Mouse (Mus musculus) liver, embryonic 11.5 days (tissue): ENCODE results near the gene Ism1. TPM values are rescaled to one million over a fixed set of nuclear protein-coding genes. Genes with fewer than 3 reads are reported as not detected.

Experiments
- ATAC-seq: fragments of 200-750 bp; cut with Nextera tagmentation; replicated peaks from 2 replicates; pipeline ENCODE4 v1.8.0; 2017; ENCODE audit warnings: moderate number of reproducible peaks, mild to moderate bottlenecking, moderate TSS enrichment, moderate library complexity; ENCODE audit not compliant: low FRiP score
- DNase-seq: peaks from one replicate; pipeline ENCODE4 v3.0.0-alpha.2; 2017; ENCODE audit warnings: low spot score
- H3K27ac ChIP-seq: fragments of 300-500 bp; sonication (generic); 2 replicates; pipeline ENCODE4 v1.5.1; 2014; ENCODE audit warnings: mild to moderate bottlenecking, low read depth, low read length, control low read depth
- H3K27me3 ChIP-seq: fragments of 300-500 bp; sonication (generic); replicated peaks from 2 replicates; pipeline ENCODE4 v1.6.1; 2014; ENCODE audit warnings: low read length, mixed read lengths; ENCODE audit not compliant: control insufficient read depth, insufficient read depth
- H3K36me3 ChIP-seq: fragments of 300-500 bp; sonication (generic); 2 replicates; pipeline ENCODE4 v1.6.1; 2014; ENCODE audit warnings: mild to moderate bottlenecking, low read length, moderate library complexity, mixed read lengths; ENCODE audit not compliant: control insufficient read depth, insufficient read depth
- H3K4me1 ChIP-seq: fragments of 300-500 bp; sonication (generic); replicated peaks from 2 replicates; pipeline ENCODE4 v1.6.1; 2014; ENCODE audit warnings: low read length, mixed read lengths; ENCODE audit not compliant: control insufficient read depth, insufficient read depth
- H3K4me2 ChIP-seq: fragments of 300-500 bp; sonication (generic); 2 replicates; pipeline ENCODE4 v1.6.1; 2014; ENCODE audit warnings: mild to moderate bottlenecking, control low read depth, moderate library complexity
- H3K4me3 ChIP-seq: fragments of 300-500 bp; sonication (generic); 2 replicates; pipeline ENCODE4 v1.5.1; 2014; ENCODE audit warnings: low read depth, low read length, control low read depth
- H3K9ac ChIP-seq: fragments of 300-500 bp; sonication (generic); 2 replicates; pipeline ENCODE4 v1.6.1; 2014; ENCODE audit warnings: low read depth, low read length, control low read depth
- H3K9me3 ChIP-seq: fragments of 300-500 bp; sonication (generic); 2 replicates; pipeline ENCODE4 v1.6.1; 2016; ENCODE audit warnings: low read length, inconsistent platforms, mixed read lengths; ENCODE audit not compliant: control insufficient read depth
- WGBS: fragments of 180-500 bp; shearing (Covaris S2); extraction: QIAGEN DNeasy Blood & Tissue Kit; methylation state at CpG from one replicate; pipeline ENCODE4 v1.1.7; 2014; 5-methylcytosine and 5-hydroxymethylcytosine counted together
- polyA plus RNA-seq: library from polyadenylated mRNA; unstranded; fragments of >200 nt; fragmentation: Nextera tagmentation; extraction: Ambion mirVana; gene quantifications from 2 replicates; pipeline ENCODE4 v1.2.1, GENCODE M21; 2014

Ism1 gene
- polyA plus RNA-seq: 0.32 and 0.97 TPM in 2 replicates

GRCm38 (mm10) chr2:139677809-139678274, at the start of gene Ism1:
TSS of gene Ism1 (plus strand) at chr2:139678178.
- H3K27ac ChIP-seq: no peak within 1 kb of the TSS
- ATAC-seq (peak; percentile 57), DNase-seq (peak; percentile 66)
- H3K9me3 ChIP-seq: no peaks in the 10 kb centered on the region
- no peaks in the 10 kb centered on the region for H3K4me1 ChIP-seq
- peaks cover 49% of the 10 kb centered on the region for H3K27me3 ChIP-seq
- H3K36me3 ChIP-seq: no peaks in the 10 kb centered on the region
- no peak within 1 kb of the TSS for H3K9ac ChIP-seq
- H3K4me3 ChIP-seq: peak within 1 kb of the TSS; percentile 67
- under 1% methylated on average over 26 of the region's 39 CpGs for WGBS
- peak within 1 kb of the TSS; percentile 86 for H3K4me2 ChIP-seq

- H3K4me2 ChIP-seq: no peak overlapping the region
- no peak overlapping the region for H3K4me3 ChIP-seq
- no peak for ATAC-seq
- no peaks in the 10 kb centered on the region for H3K36me3 ChIP-seq
- no peaks in the 10 kb centered on the region for H3K9me3 ChIP-seq
- no peak for DNase-seq
- H3K27ac ChIP-seq: no peak overlapping the region
- 67% methylated on average over 4 of the region's 4 CpGs for WGBS
- no peak overlapping the region for H3K9ac ChIP-seq
- H3K27me3 ChIP-seq: no peaks in the 10 kb centered on the region
- no peaks in the 10 kb centered on the region for H3K4me1 ChIP-seq
These were observed 49.2 kb upstream of the Ism1 start for GRCm38 (mm10) chr2:139628731-139629130.

GRCm38 (mm10) chr2:139629653-139630052, 48.3 kb upstream of the Ism1 start:
- H3K4me2 ChIP-seq: no peak overlapping the region
- DNase-seq: no peak
- H3K9me3 ChIP-seq: no peaks in the 10 kb centered on the region
- no peaks in the 10 kb centered on the region for H3K4me1 ChIP-seq
- no peak overlapping the region for H3K9ac ChIP-seq
- ATAC-seq: no peak
- WGBS: 89% methylated on average over 3 of the region's 3 CpGs
- no peaks in the 10 kb centered on the region for H3K27me3 ChIP-seq
- H3K27ac ChIP-seq: no peak overlapping the region
- no peak overlapping the region for H3K4me3 ChIP-seq
- H3K36me3 ChIP-seq: no peaks in the 10 kb centered on the region

GRCm38 (mm10) chr2:139634506-139634905, 43.5 kb upstream of the Ism1 start:
- no peak overlapping the region for H3K4me2 ChIP-seq
- H3K27me3 ChIP-seq: no peaks in the 10 kb centered on the region
- no peaks in the 10 kb centered on the region for H3K36me3 ChIP-seq
- H3K9me3 ChIP-seq: no peaks in the 10 kb centered on the region
- DNase-seq (no peak), ATAC-seq (no peak)
- no peak overlapping the region for H3K4me3 ChIP-seq
- H3K9ac ChIP-seq: no peak overlapping the region
- no peak overlapping the region for H3K27ac ChIP-seq
- no peaks in the 10 kb centered on the region for H3K4me1 ChIP-seq
- WGBS: 70% methylated on average over 4 of the region's 4 CpGs

- Histone ChIP-seq H3K4me1 (no peaks in the 10 kb centered on the region), H3K9ac (no peak overlapping the region), H3K9me3 (no peaks in the 10 kb centered on the region), H3K4me2 (no peak overlapping the region), H3K4me3 (no peak overlapping the region), H3K36me3 (no peaks in the 10 kb centered on the region), H3K27ac (no peak overlapping the region), H3K27me3 (no peaks in the 10 kb centered on the region)
- no peak for ATAC-seq
- no peak for DNase-seq
- 46% methylated on average over 2 of the region's 2 CpGs for WGBS
These were observed 40.1 kb upstream of the Ism1 start for GRCm38 (mm10) chr2:139637861-139638260.

- no peak overlapping the region for H3K9ac ChIP-seq
- no peak overlapping the region for H3K27ac ChIP-seq
- H3K36me3 ChIP-seq: no peaks in the 10 kb centered on the region
- H3K4me1 ChIP-seq: no peaks in the 10 kb centered on the region
- H3K4me2 ChIP-seq: no peak overlapping the region
- ATAC-seq: no peak
- no peaks in the 10 kb centered on the region for H3K27me3 ChIP-seq
- no peak for DNase-seq
- H3K4me3 ChIP-seq: no peak overlapping the region
- no peaks in the 10 kb centered on the region for H3K9me3 ChIP-seq
- WGBS: 53% methylated on average over 7 of the region's 7 CpGs
These were observed 36.1 kb upstream of the Ism1 start for GRCm38 (mm10) chr2:139641757-139642385.

- ATAC-seq (no peak), DNase-seq (no peak)
- H3K4me2 ChIP-seq: no peak overlapping the region
- no peaks in the 10 kb centered on the region for H3K9me3 ChIP-seq
- no peaks in the 10 kb centered on the region for H3K4me1 ChIP-seq
- H3K27ac ChIP-seq: no peak overlapping the region
- H3K9ac ChIP-seq: no peak overlapping the region
- 78% methylated on average over 3 of the region's 3 CpGs for WGBS
- no peaks in the 10 kb centered on the region for H3K36me3 ChIP-seq
- H3K27me3 ChIP-seq: no peaks in the 10 kb centered on the region
- no peak overlapping the region for H3K4me3 ChIP-seq
These were observed 28.5 kb upstream of the Ism1 start for GRCm38 (mm10) chr2:139649518-139649917.

- Histone ChIP-seq H3K27ac (no peak overlapping the region), H3K36me3 (no peaks in the 10 kb centered on the region), H3K4me3 (no peak overlapping the region), H3K4me1 (no peaks in the 10 kb centered on the region), H3K9ac (no peak overlapping the region), H3K27me3 (no peaks in the 10 kb centered on the region), H3K9me3 (no peaks in the 10 kb centered on the region), H3K4me2 (no peak overlapping the region)
- DNase-seq: no peak
- 64% methylated on average over 4 of the region's 4 CpGs for WGBS
- no peak for ATAC-seq
These were observed 21.2 kb upstream of the Ism1 start for GRCm38 (mm10) chr2:139656750-139657149.

- ATAC-seq: no peak
- Histone ChIP-seq H3K4me1 (no peaks in the 10 kb centered on the region), H3K9ac (no peak overlapping the region), H3K4me2 (no peak overlapping the region), H3K36me3 (no peaks in the 10 kb centered on the region), H3K27me3 (peaks cover 18% of the 10 kb centered on the region), H3K27ac (no peak overlapping the region), H3K4me3 (no peak overlapping the region), H3K9me3 (no peaks in the 10 kb centered on the region)
- 60% methylated on average over 3 of the region's 3 CpGs for WGBS
- DNase-seq: no peak
These were observed 6.1 kb upstream of the Ism1 start for GRCm38 (mm10) chr2:139671838-139672237.
